Comparison of ENCODE assay signal across 15 mouse cellular contexts in genomic region chr14:48930886-48931285, GRCm38 (mm10).
DNase-seq lines count a peak whose midpoint lies in the region; TF ChIP-seq lines count a peak whose summit lies in the region.
"Had no signal": no experiment of that assay in that cellular context is flagged by ENCODE, and none has a peak within 500 bp of the region (broad histone marks: within the 10 kb centered on the region; RNA-seq: fewer than 3 reads in every experiment).

No protein-coding gene starts in this region.

- intact Hi-C loops in gastrocnemius, adult 2 months (cut with DNase I): no loop called here
- intact Hi-C loops in left cerebral cortex, postnatal 10 days (cut with DNase I): no loop called here
- intact Hi-C loops in left cerebral cortex, postnatal 36 days (cut with DNase I): no loop called here

- DNase-seq in gastrocnemius, adult 2 months: peak; percentile 22
- no peak for DNase-seq in gastrocnemius, adult 18-20 months (ENCODE audit: low spot score)
- peak; percentile 22 to 35 for DNase-seq in left cerebral cortex, postnatal 10 days (ENCODE audit: extremely low spot score in 1 of 2, low spot score in 2 of 2)
- DNase-seq in left cerebral cortex, postnatal 36 days (ENCODE audit: low spot score in 2 of 2): no peak
- peak; percentile 69 for DNase-seq in brain, embryonic 14.5 days (ENCODE audit: low read depth)
- peak; percentile 33 for DNase-seq in cerebellum, adult 9-11 months
- no peak for DNase-seq in lung, postnatal 4 days
- DNase-seq in heart, embryonic 10.5 days (ENCODE audit: low spot score): no peak
- DNase-seq: liver, postnatal 0 days; retina, postnatal 1 day had no signal

- H3K4me1 ChIP-seq in heart, embryonic 10.5 days: no peaks in the 10 kb centered on the region
- H3K4me1 ChIP-seq: embryonic facial prominence, embryonic 13.5 days; heart, embryonic 12.5 days; limb, embryonic 10.5 days; neural tube, embryonic 13.5 days had no signal

- no peaks in the 10 kb centered on the region for H3K36me3 ChIP-seq in heart, embryonic 10.5 days
- H3K36me3 ChIP-seq: embryonic facial prominence, embryonic 13.5 days; heart, embryonic 12.5 days; limb, embryonic 10.5 days; neural tube, embryonic 13.5 days had no signal

- H3K9me3 ChIP-seq in heart, embryonic 10.5 days: no peaks in the 10 kb centered on the region
- H3K9me3 ChIP-seq: embryonic facial prominence, embryonic 13.5 days; heart, embryonic 12.5 days; limb, embryonic 10.5 days; neural tube, embryonic 13.5 days had no signal

- TF ChIP-seq CTCF in gastrocnemius, adult 2 months (IDR thresholded peaks at IDR 0.05): no peak
- no peak for TF ChIP-seq CTCF in brain, embryonic 14.5 days (IDR thresholded peaks at IDR 0.05; ENCODE audit: borderline replicate concordance, extremely low read depth, insufficient read depth, insufficient read length)

- TF ChIP-seq POLR2A in brain, embryonic 14.5 days (IDR thresholded peaks at IDR 0.05; ENCODE audit: borderline replicate concordance, extremely low read depth, insufficient read depth, insufficient read length, poor library complexity, severe bottlenecking): no peak

- no peak overlapping the region for H3K27ac ChIP-seq in gastrocnemius, adult 2 months
- no peak overlapping the region for H3K27ac ChIP-seq in heart, embryonic 10.5 days
- H3K27ac ChIP-seq: embryonic facial prominence, embryonic 13.5 days; kidney, postnatal 0 days; limb, embryonic 10.5 days; neural tube, embryonic 13.5 days had no signal

- WGBS in heart, embryonic 10.5 days: 86% methylated on average over 9 of the region's 9 CpGs

- no peak overlapping the region for H3K4me3 ChIP-seq in gastrocnemius, adult 2 months
- no peak overlapping the region for H3K4me3 ChIP-seq in heart, embryonic 10.5 days
- H3K4me3 ChIP-seq: embryonic facial prominence, embryonic 13.5 days; heart, embryonic 12.5 days; limb, embryonic 10.5 days; neural tube, embryonic 13.5 days had no signal

- no peaks in the 10 kb centered on the region for H3K27me3 ChIP-seq in heart, embryonic 10.5 days (ENCODE audit: insufficient read depth, poor library complexity, severe bottlenecking)
- H3K27me3 ChIP-seq: embryonic facial prominence, embryonic 13.5 days; heart, embryonic 12.5 days; neural tube, embryonic 13.5 days had no signal

Comparison
In these comparisons a context has a peak if more than half of its experiments do, and no peak if none do; other contexts are left out.
1. DNase-seq: peak in gastrocnemius, adult 2 months (single experiment), left cerebral cortex, postnatal 10 days (2 of 2), brain, embryonic 14.5 days (single experiment) and cerebellum, adult 9-11 months (single experiment); none in gastrocnemius, adult 18-20 months (single experiment), left cerebral cortex, postnatal 36 days (0 of 2), lung, postnatal 4 days (0 of 2) and heart, embryonic 10.5 days (single experiment).